19 mouse cellular contexts compared by ENCODE assay signal in genomic region chr12:89134774-89135307, GRCm38 (mm10).
DNase-seq lines count a peak whose midpoint lies in the region; ATAC-seq and TF ChIP-seq lines count a peak whose summit lies in the region.
"Had no signal": no experiment of that assay in that cellular context is flagged by ENCODE, and none has a peak within 500 bp of the region (broad histone marks: within the 10 kb centered on the region; RNA-seq: fewer than 3 reads in every experiment).

No protein-coding gene starts in this region.

- peak; percentile 93 for ATAC-seq in forebrain, embryonic 15.5 days (replicated peaks)
- ATAC-seq in hindbrain, embryonic 14.5 days (ENCODE audit: low FRiP score) = no peak
- no peak for ATAC-seq in megakaryocyte progenitor cell, adult 5-6 weeks (replicated peaks; ENCODE audit: poor library complexity)
- ATAC-seq: CD4-positive, CD25-positive, alpha-beta regulatory T cell, adult 4 months; hindbrain, postnatal 0 days; inflammation-experienced regulatory T-cells, adult 6 months; intestine, embryonic 16.5 days had no signal

- no peak for TF ChIP-seq POLR2A in brain, embryonic 14.5 days (IDR thresholded peaks at IDR 0.05; ENCODE audit: borderline replicate concordance, extremely low read depth, insufficient read depth, insufficient read length, poor library complexity, severe bottlenecking)

- H3K27me3 ChIP-seq in forebrain, embryonic 15.5 days = no peaks in the 10 kb centered on the region
- H3K27me3 ChIP-seq in forebrain, embryonic 10.5 days (ENCODE audit: poor library complexity, severe bottlenecking) = no peaks in the 10 kb centered on the region
- H3K27me3 ChIP-seq in hindbrain, embryonic 14.5 days (ENCODE audit: control insufficient read depth, insufficient read depth, low read length) = no peaks in the 10 kb centered on the region
- H3K27me3 ChIP-seq: embryonic facial prominence, embryonic 12.5 days; embryonic facial prominence, embryonic 15.5 days; hindbrain, embryonic 13.5 days had no signal

- H3K36me3 ChIP-seq in forebrain, embryonic 15.5 days = no peaks in the 10 kb centered on the region
- H3K36me3 ChIP-seq in forebrain, embryonic 10.5 days (replicated peaks) = no peaks in the 10 kb centered on the region
- H3K36me3 ChIP-seq in hindbrain, embryonic 14.5 days (replicated peaks; ENCODE audit: control insufficient read depth, insufficient read depth) = no peaks in the 10 kb centered on the region
- H3K36me3 ChIP-seq: embryonic facial prominence, embryonic 12.5 days; embryonic facial prominence, embryonic 15.5 days; hindbrain, embryonic 10.5 days; hindbrain, embryonic 13.5 days had no signal

- H3K27ac ChIP-seq in forebrain, embryonic 15.5 days (replicated peaks) = peak overlapping the region; percentile 48; the same call in 1 of the 2 replicates
- H3K27ac ChIP-seq in forebrain, embryonic 10.5 days = no peak overlapping the region
- no peak overlapping the region for H3K27ac ChIP-seq in hindbrain, embryonic 14.5 days
- H3K27ac ChIP-seq: embryonic facial prominence, embryonic 12.5 days; embryonic facial prominence, embryonic 15.5 days; hindbrain, embryonic 10.5 days; hindbrain, embryonic 13.5 days; hindbrain, postnatal 0 days had no signal

- H3K4me3 ChIP-seq in forebrain, embryonic 15.5 days = no peak overlapping the region
- H3K4me3 ChIP-seq in forebrain, embryonic 10.5 days = no peak overlapping the region
- no peak overlapping the region for H3K4me3 ChIP-seq in hindbrain, embryonic 14.5 days (replicated peaks; ENCODE audit: low read length)
- H3K4me3 ChIP-seq: embryonic facial prominence, embryonic 12.5 days; embryonic facial prominence, embryonic 15.5 days; hindbrain, embryonic 10.5 days; hindbrain, embryonic 13.5 days had no signal

- H3K4me2 ChIP-seq in forebrain, embryonic 15.5 days (replicated peaks) = no peak overlapping the region
- no peak overlapping the region for H3K4me2 ChIP-seq in hindbrain, embryonic 14.5 days (replicated peaks)
- H3K4me2 ChIP-seq: embryonic facial prominence, embryonic 12.5 days; embryonic facial prominence, embryonic 15.5 days; heart, embryonic 11.5 days; hindbrain, embryonic 13.5 days had no signal

- H3K9me3 ChIP-seq in forebrain, embryonic 15.5 days = no peaks in the 10 kb centered on the region
- H3K9me3 ChIP-seq in forebrain, embryonic 10.5 days = no peaks in the 10 kb centered on the region
- no peaks in the 10 kb centered on the region for H3K9me3 ChIP-seq in hindbrain, embryonic 14.5 days (ENCODE audit: control insufficient read depth, low read length)
- H3K9me3 ChIP-seq: embryonic facial prominence, embryonic 12.5 days; embryonic facial prominence, embryonic 15.5 days; hindbrain, embryonic 10.5 days; hindbrain, embryonic 13.5 days had no signal

- no peak for DNase-seq in forebrain, embryonic 10.5 days (ENCODE audit: extremely low spot score, low spot score)
- peak; percentile 78 for DNase-seq in brain, embryonic 14.5 days (ENCODE audit: low read depth)
- DNase-seq in brain, embryonic 18.5 days (ENCODE audit: low read depth, low spot score) = peak; percentile 37
- no peak for DNase-seq in hindbrain, embryonic 14.5 days (ENCODE audit: low spot score)
- DNase-seq: cerebellum, adult 11 months; cerebellum, adult 9-11 months; gastrocnemius, postnatal 10 days; gastrocnemius, postnatal 36 days had no signal

- 29% methylated on average over 8 of the region's 8 CpGs for WGBS in forebrain, embryonic 15.5 days
- WGBS in forebrain, embryonic 10.5 days = 71% methylated on average over 8 of the region's 8 CpGs
- WGBS in hindbrain, embryonic 14.5 days = 47% methylated on average over 8 of the region's 8 CpGs

- TF ChIP-seq CTCF in brain, embryonic 14.5 days (IDR thresholded peaks at IDR 0.05; ENCODE audit: borderline replicate concordance, extremely low read depth, insufficient read depth, insufficient read length) = no peak

- H3K9ac ChIP-seq in forebrain, embryonic 15.5 days (replicated peaks) = no peak overlapping the region
- no peak overlapping the region for H3K9ac ChIP-seq in hindbrain, embryonic 14.5 days
- H3K9ac ChIP-seq: embryonic facial prominence, embryonic 12.5 days; embryonic facial prominence, embryonic 15.5 days; hindbrain, embryonic 13.5 days had no signal

- no peaks in the 10 kb centered on the region for H3K4me1 ChIP-seq in forebrain, embryonic 15.5 days
- no peaks in the 10 kb centered on the region for H3K4me1 ChIP-seq in forebrain, embryonic 10.5 days
- H3K4me1 ChIP-seq in hindbrain, embryonic 14.5 days (replicated peaks; ENCODE audit: control insufficient read depth, insufficient read depth, low read length) = no peaks in the 10 kb centered on the region
- H3K4me1 ChIP-seq: embryonic facial prominence, embryonic 12.5 days; embryonic facial prominence, embryonic 15.5 days; hindbrain, embryonic 10.5 days had no signal

Comparison
In these comparisons a context has a peak if more than half of its experiments do, and no peak if none do; other contexts are left out.
1. DNase-seq: peak in brain, embryonic 14.5 days (single experiment) and brain, embryonic 18.5 days (single experiment); none in forebrain, embryonic 10.5 days (single experiment) and hindbrain, embryonic 14.5 days (single experiment).